ENCODE assay signal across 7 mouse cellular contexts in the genomic region with DNA sequence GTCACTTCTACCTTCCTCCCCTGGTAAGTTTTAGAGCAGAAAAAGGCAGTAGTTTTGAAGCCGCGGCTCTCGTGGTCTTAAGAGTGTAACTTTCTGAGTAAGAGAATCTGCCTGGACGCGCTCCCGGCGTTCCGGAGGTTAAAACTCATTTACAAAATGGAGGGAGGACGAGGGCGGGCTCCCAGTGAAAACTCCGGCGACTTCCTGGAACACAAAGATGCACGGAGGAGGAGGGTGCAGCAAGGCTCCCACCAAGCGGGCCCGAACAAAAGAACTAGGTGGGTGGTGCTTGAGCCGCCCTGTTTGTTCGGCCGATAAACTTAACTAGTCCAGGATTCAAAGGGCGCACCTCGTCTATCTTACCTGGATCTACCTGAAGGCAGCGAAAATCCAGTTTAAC. TPM values are rescaled to one million over a fixed set of nuclear protein-coding genes. Genes with fewer than 3 reads are reported as not detected.
DNase-seq lines count a peak whose midpoint lies in the region; ATAC-seq lines count a peak whose summit lies in the region.

No protein-coding gene starts in this region.

- H3K36me3 ChIP-seq in hindbrain, embryonic 15.5 days = no peaks in the 10 kb centered on the region; the same call in 1 of the 2 replicates
- H3K36me3 ChIP-seq in limb, embryonic 12.5 days = peaks cover 31% of the 10 kb centered on the region
- H3K36me3 ChIP-seq in midbrain, embryonic 12.5 days = peaks cover 4% of the 10 kb centered on the region; the same call in 1 of the 2 replicates

- peak overlapping the region; percentile 58 for H3K9ac ChIP-seq in hindbrain, embryonic 15.5 days
- H3K9ac ChIP-seq in limb, embryonic 12.5 days (replicated peaks) = peak overlapping the region; percentile 83
- peak overlapping the region; percentile 79 for H3K9ac ChIP-seq in midbrain, embryonic 12.5 days (replicated peaks)

- DNase-seq in WW6 (ENCODE audit: low read depth, low spot score) = peak; percentile 75
- peak; percentile 63 to 68 for DNase-seq in cerebellum, postnatal 10 days
- peak; percentile 45 to 47 for DNase-seq in frontal cortex, postnatal 36 days (ENCODE audit: low spot score in 2 of 2)
- DNase-seq in spleen, adult 12 weeks (ENCODE audit: low spot score) = peak; percentile 54

- WGBS in hindbrain, embryonic 15.5 days = 2% methylated on average over 21 of the region's 21 CpGs
- 2% methylated on average over 21 of the region's 21 CpGs for WGBS in limb, embryonic 12.5 days
- 2% methylated on average over 21 of the region's 21 CpGs for WGBS in midbrain, embryonic 12.5 days

- no peaks in the 10 kb centered on the region for H3K27me3 ChIP-seq in hindbrain, embryonic 15.5 days
- H3K27me3 ChIP-seq in limb, embryonic 12.5 days = no peaks in the 10 kb centered on the region
- H3K27me3 ChIP-seq in midbrain, embryonic 12.5 days = no peaks in the 10 kb centered on the region

- H3K9me3 ChIP-seq in hindbrain, embryonic 15.5 days = no peaks in the 10 kb centered on the region
- H3K9me3 ChIP-seq in limb, embryonic 12.5 days = no peaks in the 10 kb centered on the region
- no peaks in the 10 kb centered on the region for H3K9me3 ChIP-seq in midbrain, embryonic 12.5 days

- H3K27ac ChIP-seq in hindbrain, embryonic 15.5 days (replicated peaks) = peak overlapping the region; percentile 80
- H3K27ac ChIP-seq in limb, embryonic 12.5 days = peak overlapping the region; percentile 97
- peak overlapping the region; percentile 83 for H3K27ac ChIP-seq in midbrain, embryonic 12.5 days (replicated peaks)

- peaks cover 36% of the 10 kb centered on the region for H3K4me1 ChIP-seq in hindbrain, embryonic 15.5 days (replicated peaks)
- H3K4me1 ChIP-seq in limb, embryonic 12.5 days (replicated peaks) = peaks cover 41% of the 10 kb centered on the region
- peaks cover 25% of the 10 kb centered on the region for H3K4me1 ChIP-seq in midbrain, embryonic 12.5 days

- ATAC-seq in hindbrain, embryonic 15.5 days (ENCODE audit: low FRiP score, low read depth) = no peak
- ATAC-seq in limb, embryonic 12.5 days (ENCODE audit: insufficient number of reproducible peaks, insufficient read depth, low FRiP score, low TSS enrichment, low read depth) = no peak
- peak; percentile 49; the same call in 1 of the 2 replicates for ATAC-seq in midbrain, embryonic 12.5 days (ENCODE audit: low FRiP score, low read depth)

- H3K4me2 ChIP-seq in hindbrain, embryonic 15.5 days = peak overlapping the region; percentile 97
- peak overlapping the region; percentile 93 for H3K4me2 ChIP-seq in limb, embryonic 12.5 days
- H3K4me2 ChIP-seq in midbrain, embryonic 12.5 days (replicated peaks) = peak overlapping the region; percentile 94

- peak overlapping the region; percentile 63 for H3K4me3 ChIP-seq in hindbrain, embryonic 15.5 days
- peak overlapping the region; percentile 68 for H3K4me3 ChIP-seq in limb, embryonic 12.5 days (replicated peaks)
- peak overlapping the region; percentile 65 for H3K4me3 ChIP-seq in midbrain, embryonic 12.5 days

RNA-seq across cellular contexts. Expression of a gene that starts 17.5 kb away (rescaled TPM):
- 270 and 273 TPM in 2 replicates for polyA plus RNA-seq in hindbrain, embryonic 15.5 days (2015; fragmentation: Nextera tagmentation; extraction: Ambion mirVana)
- polyA plus RNA-seq in limb, embryonic 12.5 days (2016; fragmentation: Nextera tagmentation; extraction: Ambion mirVana) = 726 and 742 TPM in 2 replicates
- 518 and 521 TPM in 2 replicates for polyA plus RNA-seq in midbrain, embryonic 12.5 days (2016; fragmentation: Nextera tagmentation; extraction: Ambion mirVana)

RNA-seq across cellular contexts. Expression of a gene that starts 19.9 kb away (rescaled TPM):
- polyA plus RNA-seq in hindbrain, embryonic 15.5 days (2015; fragmentation: Nextera tagmentation; extraction: Ambion mirVana) = 2.4 and 3.9 TPM in 2 replicates
- 2.2 and 3.1 TPM in 2 replicates for polyA plus RNA-seq in limb, embryonic 12.5 days (2016; fragmentation: Nextera tagmentation; extraction: Ambion mirVana)
- 1.8 and 3.0 TPM in 2 replicates for polyA plus RNA-seq in midbrain, embryonic 12.5 days (2016; fragmentation: Nextera tagmentation; extraction: Ambion mirVana)

RNA-seq across cellular contexts. Expression of a gene that starts 55.7 kb away (rescaled TPM):
- polyA plus RNA-seq in hindbrain, embryonic 15.5 days (2015; fragmentation: Nextera tagmentation; extraction: Ambion mirVana) = 13.5 and 16.9 TPM in 2 replicates
- 15.8 and 16.1 TPM in 2 replicates for polyA plus RNA-seq in limb, embryonic 12.5 days (2016; fragmentation: Nextera tagmentation; extraction: Ambion mirVana)
- 11.4 and 12.7 TPM in 2 replicates for polyA plus RNA-seq in midbrain, embryonic 12.5 days (2016; fragmentation: Nextera tagmentation; extraction: Ambion mirVana)
